Mouse (Mus musculus) embryonic fibroblast, embryonic 13.5 days (primary cell): ENCODE results near the gene Gsdma3.

Source experiments
- CTCF ChIP-seq: IDR thresholded peaks from 2 replicates; pipeline ENCODE4 v1.5.1; 2011; ENCODE audit warnings: mild to moderate bottlenecking, control low read depth, low read length, moderate library complexity, borderline replicate concordance; ENCODE audit not compliant: insufficient read depth
- POLR2A ChIP-seq: IDR thresholded peaks from 2 replicates; pipeline ENCODE4 v1.6.1; 2011; ENCODE audit warnings: low read depth, mild to moderate bottlenecking, control low read depth, low read length, moderate library complexity

DNA sequence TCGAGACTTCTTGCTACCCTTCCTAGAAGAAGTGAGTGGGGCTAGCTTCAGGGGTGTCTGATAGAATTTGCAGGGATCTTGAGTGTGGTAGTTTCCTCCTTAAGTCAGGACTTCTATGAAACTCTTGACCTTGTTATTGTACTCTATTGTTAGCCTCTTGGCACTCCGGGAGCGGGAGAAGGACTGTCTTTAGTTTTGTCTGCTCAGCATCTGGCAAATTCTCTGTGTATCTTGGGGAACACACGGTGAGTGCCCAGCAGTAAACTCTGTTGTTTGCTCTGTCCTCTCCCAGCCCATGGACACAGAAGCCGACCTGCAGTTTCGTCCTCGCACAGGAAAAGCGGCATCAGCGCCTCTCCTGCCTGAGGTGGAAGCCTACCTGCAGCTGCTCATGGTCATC lies 59.5 kb downstream of the Gsdma3 start:
- TF ChIP-seq POLR2A (no peak), CTCF (no peak)
